Mouse (Mus musculus) left cerebral cortex, adult 9 months (tissue): ENCODE measurements around the gene Casp7.

ENCODE experiments used
- DNase-seq, 2 experiments: peaks; one replicate each; pipeline ENCODE4 v3.0.0; 2022; ENCODE audit warnings: low spot score in 2 of 2

Casp7 gene

DNA sequence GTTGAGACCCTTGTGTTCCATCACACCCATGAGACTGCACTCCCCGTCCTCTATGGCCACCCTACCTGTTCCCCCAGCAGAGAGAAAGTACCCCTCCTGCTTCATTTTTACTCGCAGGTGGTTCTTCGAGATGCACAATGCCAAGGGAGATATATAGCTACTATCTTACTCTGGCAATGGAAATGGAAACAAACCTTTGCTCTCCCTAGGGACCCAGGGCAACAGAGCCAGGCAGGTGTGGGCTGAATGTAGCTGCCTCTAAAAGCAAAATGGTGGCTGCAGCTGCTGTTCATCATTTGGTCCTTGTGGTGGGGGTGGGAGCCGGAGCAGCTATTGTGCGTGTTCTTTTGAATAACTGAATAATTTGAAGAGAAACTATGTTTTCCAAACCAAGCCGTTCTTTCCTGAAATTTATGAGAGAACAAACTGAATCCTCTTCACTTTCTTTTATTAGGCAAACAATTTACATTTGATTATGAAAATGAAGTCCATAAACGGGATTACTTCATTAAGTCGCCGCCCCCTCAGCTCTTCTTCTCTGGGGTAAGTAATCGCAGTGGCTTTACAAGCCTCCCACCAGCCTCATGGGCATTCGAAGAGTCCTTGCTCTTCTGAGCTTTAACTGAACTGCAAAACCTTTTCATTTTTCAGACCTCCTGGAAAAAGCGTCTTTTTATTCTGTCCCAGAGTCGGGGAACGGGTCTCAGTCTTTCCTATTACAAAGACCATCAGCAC lies 73.5 kb downstream of the Casp7 start:
- no peak for DNase-seq

- DNase-seq: peak in 1 of 2 experiments; percentile 46
These were observed 75.0 kb downstream of the Casp7 start for GRCm38 (mm10) chr19:56471934-56472333.

DNA sequence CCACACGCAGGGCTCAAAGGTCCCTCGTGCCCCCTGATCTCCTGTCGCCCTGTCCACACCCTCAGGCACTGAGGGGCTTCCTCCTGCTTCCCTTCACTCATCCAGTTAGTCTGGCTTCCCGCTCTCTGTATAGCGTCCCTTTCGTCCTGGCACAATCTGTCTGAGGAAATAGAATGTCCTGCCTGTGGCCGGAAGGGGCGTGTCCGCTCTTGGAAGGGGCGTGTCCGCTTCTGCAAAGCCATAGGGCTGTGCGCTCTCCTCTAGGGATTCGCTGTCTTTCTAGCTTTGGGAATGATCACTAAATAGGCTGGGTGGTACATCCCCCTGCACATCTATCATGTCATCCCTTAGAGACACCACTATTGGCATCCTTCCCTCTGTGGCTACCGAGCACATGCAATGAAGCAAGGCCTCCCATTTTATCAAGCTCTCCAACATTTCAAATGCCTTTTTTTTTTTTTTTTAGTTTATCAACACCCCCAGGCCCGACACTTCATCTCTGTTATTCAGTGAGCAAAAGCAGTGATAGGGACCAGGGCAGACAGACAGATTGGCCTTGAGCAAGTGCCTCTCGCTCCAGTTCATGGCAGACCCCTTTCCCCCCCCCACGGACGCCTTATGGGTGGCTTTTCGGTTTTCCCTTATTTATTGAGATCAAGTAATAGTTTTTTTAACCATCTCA lies 78.1 kb downstream of the Casp7 start:
- DNase-seq: no peak

GRCm38 (mm10) chr19:56476546-56476945 lies 79.6 kb downstream of the Casp7 start:
- no peak for DNase-seq

DNA sequence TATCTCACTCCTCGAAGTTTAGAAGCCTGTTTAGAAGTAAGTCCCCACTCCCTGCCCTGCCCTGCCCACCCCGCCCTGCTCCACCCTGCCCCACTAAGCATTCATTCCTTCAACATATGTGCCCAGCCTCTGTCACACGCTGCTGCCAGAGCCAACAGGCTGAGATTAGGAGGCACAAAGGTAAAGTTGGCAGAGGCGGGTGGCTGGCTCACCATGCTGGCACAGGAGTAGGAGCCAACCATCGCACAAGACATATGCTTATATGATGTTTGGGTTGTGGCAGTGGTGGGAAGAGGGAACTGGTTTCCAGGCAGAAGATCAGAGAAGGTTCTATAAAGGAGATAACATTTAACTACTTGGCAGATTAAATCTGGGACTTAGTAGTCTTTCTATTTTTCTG lies 80.3 kb downstream of the Casp7 start:
- DNase-seq: peak in 1 of 2 experiments; percentile 54

DNA sequence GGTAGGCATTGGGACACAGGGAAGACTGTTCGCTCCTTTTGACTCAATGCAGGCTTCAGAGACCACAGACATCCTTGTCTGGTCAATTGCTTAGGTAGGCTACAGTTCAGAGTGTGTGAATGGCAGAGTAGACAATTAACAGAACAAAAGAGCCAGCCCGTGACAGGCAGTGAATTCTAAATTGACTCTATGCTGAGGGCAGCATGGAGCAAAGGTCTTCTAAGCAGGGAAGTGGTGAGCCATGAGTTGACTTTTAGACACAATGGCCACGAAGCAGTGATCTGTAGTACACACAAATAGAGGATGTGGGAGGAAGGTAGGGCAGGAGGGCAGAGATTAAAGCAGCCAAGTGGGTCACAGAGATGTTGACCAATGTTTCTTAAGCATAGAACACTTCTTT lies 80.9 kb downstream of the Casp7 start:
- no peak for DNase-seq

- DNase-seq: no peak
These were observed 87.9 kb downstream of the Casp7 start for GRCm38 (mm10) chr19:56484630-56485375.

DNA sequence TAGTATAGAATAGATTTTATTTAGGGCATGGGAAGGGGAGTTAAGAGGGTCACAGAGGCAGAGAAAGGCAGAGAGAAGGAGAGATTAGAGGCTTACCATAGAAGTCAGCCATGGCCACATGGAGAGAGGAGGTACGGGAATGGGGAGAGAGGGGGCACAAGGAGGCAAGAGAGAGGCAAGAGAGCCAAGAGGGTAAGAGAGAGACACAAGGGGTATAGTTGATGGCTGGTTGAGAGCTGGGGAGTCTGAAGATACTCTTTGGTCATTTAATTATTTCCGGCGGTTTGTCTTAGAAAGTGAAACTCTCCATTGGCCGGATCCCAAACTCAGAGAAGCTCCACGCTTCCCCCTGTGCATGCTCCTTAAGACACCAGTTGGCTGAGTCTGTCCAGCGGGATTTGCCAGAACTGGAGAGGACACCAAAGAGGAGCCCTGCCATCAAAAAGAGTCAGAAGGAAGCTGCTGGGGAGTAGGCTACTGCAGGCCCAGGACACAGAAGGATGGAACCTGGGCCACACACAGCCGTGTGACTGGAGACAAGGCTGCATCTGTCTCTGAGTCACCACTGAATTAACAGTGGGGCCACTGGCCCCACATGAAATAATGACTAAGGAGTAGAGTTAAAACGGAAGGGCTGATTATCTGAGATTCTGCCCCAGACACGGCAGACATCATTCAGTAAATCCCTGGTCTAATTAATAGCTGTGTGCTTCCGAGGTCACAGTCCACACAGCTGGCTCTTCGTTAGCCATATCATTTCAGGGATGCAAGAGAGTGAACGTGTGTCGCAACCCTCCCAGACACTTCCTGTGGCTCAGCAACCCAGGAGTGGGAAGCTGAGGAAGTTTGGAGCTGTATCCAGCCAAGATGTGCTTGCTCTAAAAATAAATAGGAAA lies 88.7 kb downstream of the Casp7 start:
- no peak for DNase-seq

DNA sequence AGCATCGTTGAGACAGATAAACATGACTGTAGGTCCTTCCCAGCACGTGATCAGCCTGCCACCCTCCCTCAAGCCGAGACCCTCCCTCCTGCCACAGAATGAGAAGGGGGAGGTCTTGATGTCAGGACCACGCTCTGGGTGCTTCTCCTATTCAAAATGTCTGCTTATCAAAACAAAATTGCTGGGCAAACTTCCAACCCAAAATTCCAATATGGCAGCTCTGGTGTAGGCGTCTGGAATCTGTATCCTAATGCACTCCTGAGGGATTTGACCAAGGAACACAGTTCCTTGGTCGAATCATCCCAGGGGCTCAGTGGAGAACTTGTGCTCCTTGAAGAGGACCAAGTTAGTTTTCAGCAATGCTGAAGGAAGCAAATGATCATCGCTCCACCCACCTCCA lies 90.0 kb downstream of the Casp7 start:
- DNase-seq: no peak

- DNase-seq: no peak
These were observed 90.4 kb downstream of the Casp7 start for GRCm38 (mm10) chr19:56487339-56487738.

DNA sequence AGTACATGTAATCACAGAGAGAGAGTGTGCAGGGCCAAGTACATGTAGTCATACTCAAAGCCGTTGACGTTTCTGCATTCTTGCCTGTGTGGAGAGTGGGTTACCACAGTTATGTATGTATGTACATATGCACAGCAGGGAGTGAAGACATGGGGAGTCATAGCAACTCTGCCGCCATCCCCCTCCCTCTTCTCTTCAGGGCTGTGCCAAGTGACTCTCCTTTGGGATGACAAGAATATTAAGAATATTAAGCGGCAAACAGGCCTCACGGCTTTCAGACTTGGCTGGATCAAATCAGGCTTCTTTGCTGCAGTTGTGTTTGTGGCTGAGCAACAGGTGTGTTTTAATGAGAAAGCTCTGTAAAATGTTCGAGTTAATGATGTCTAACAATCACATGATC lies 92.7 kb downstream of the Casp7 start:
- DNase-seq: no peak
